Mouse (Mus musculus): ENCODE measurements around the gene Cebpb.

The Cebpb gene

GRCm38 (mm10) chr2:167665972-167666713, 22.6 kb upstream of the Cebpb start:
- DNase-seq (ENCODE audit: low read depth, low spot score): no peak

GRCm38 (mm10) chr2:167668426-167668825, 20.3 kb upstream of the Cebpb start:
- no peak for DNase-seq (ENCODE audit: low read depth, low spot score)

- no peak for DNase-seq (ENCODE audit: low read depth, low spot score)
These were observed 19.3 kb upstream of the Cebpb start for GRCm38 (mm10) chr2:167669398-167669797.

GRCm38 (mm10) chr2:167671101-167671633, 17.5 kb upstream of the Cebpb start:
- no peak for DNase-seq (ENCODE audit: low read depth, low spot score)

- DNase-seq (ENCODE audit: low read depth, low spot score): no peak
These were observed 16.5 kb upstream of the Cebpb start for GRCm38 (mm10) chr2:167672212-167672685.

- DNase-seq (ENCODE audit: low read depth, low spot score): peak; percentile 67
These were observed 13.4 kb upstream of the Cebpb start for GRCm38 (mm10) chr2:167675120-167675909.

- DNase-seq (ENCODE audit: low read depth, low spot score): peak; percentile 73
These were observed 10.1 kb upstream of the Cebpb start for GRCm38 (mm10) chr2:167678600-167678999.

GRCm38 (mm10) chr2:167679902-167680430, 8.7 kb upstream of the Cebpb start:
- DNase-seq (ENCODE audit: low read depth, low spot score): peak; percentile 94

GRCm38 (mm10) chr2:167680657-167681056, 8.1 kb upstream of the Cebpb start:
- peak; percentile 90 for DNase-seq (ENCODE audit: low read depth, low spot score)

GRCm38 (mm10) chr2:167683721-167684120, 5.0 kb upstream of the Cebpb start:
- no peak for DNase-seq (ENCODE audit: low read depth, low spot score)

GRCm38 (mm10) chr2:167685137-167685536, 3.6 kb upstream of the Cebpb start:
- DNase-seq (ENCODE audit: low read depth, low spot score): peak; percentile 96

GRCm38 (mm10) chr2:167685865-167686264, 2.9 kb upstream of the Cebpb start:
- DNase-seq (ENCODE audit: low read depth, low spot score): no peak

GRCm38 (mm10) chr2:167686382-167687249, 2.1 kb upstream of the Cebpb start:
- no peak for DNase-seq (ENCODE audit: low read depth, low spot score)

GRCm38 (mm10) chr2:167687250-167687586, 1.5 kb upstream of the Cebpb start:
- no peak for DNase-seq (ENCODE audit: low read depth, low spot score)

- DNase-seq (ENCODE audit: low read depth, low spot score): no peak
These were observed 1.0 kb upstream of the Cebpb start for GRCm38 (mm10) chr2:167687651-167688101.

GRCm38 (mm10) chr2:167688126-167688497, 603 bp upstream of the Cebpb start:
- no peak for DNase-seq (ENCODE audit: low read depth, low spot score)

GRCm38 (mm10) chr2:167689501-167690218, 945 bp downstream of the Cebpb start, which contains the start of gene Tmem189:
TSS of gene Tmem189 (minus strand) at chr2:167689822.
- peak; percentile 85 for DNase-seq (ENCODE audit: low read depth, low spot score)

- DNase-seq (ENCODE audit: low read depth, low spot score): no peak
These were observed 1.7 kb downstream of the Cebpb start for GRCm38 (mm10) chr2:167690219-167690961.

- no peak for DNase-seq (ENCODE audit: low read depth, low spot score)
These were observed 2.2 kb downstream of the Cebpb start for GRCm38 (mm10) chr2:167690962-167691311.

- no peak for DNase-seq (ENCODE audit: low read depth, low spot score)
These were observed 2.7 kb downstream of the Cebpb start for GRCm38 (mm10) chr2:167691410-167691809.

Data from CD4-positive, CD25-positive, alpha-beta regulatory T cell, adult 2 months (primary cell).